Mouse (Mus musculus) activated CD4-positive, CD25-positive, alpha-beta regulatory T cell, adult 4 months (primary cell): Measurements from ENCODE around the gene Sh3yl1. TPM values are rescaled to one million over a fixed set of nuclear protein-coding genes. Genes with fewer than 3 reads are reported as not detected.

Source experiments
- ATAC-seq: one replicate; pipeline ENCODE4 v1.8.0; 2017
- polyA plus RNA-seq, 2 experiments: library from polyadenylated mRNA; unstranded; fragments of 100-300 nt; shearing (Covaris generic); gene quantifications; one replicate each; pipeline ENCODE4 v1.2.1; 2017

Gene Sh3yl1
- under 1 TPM; 0.37 to 0.88 TPM for polyA plus RNA-seq

DNA sequence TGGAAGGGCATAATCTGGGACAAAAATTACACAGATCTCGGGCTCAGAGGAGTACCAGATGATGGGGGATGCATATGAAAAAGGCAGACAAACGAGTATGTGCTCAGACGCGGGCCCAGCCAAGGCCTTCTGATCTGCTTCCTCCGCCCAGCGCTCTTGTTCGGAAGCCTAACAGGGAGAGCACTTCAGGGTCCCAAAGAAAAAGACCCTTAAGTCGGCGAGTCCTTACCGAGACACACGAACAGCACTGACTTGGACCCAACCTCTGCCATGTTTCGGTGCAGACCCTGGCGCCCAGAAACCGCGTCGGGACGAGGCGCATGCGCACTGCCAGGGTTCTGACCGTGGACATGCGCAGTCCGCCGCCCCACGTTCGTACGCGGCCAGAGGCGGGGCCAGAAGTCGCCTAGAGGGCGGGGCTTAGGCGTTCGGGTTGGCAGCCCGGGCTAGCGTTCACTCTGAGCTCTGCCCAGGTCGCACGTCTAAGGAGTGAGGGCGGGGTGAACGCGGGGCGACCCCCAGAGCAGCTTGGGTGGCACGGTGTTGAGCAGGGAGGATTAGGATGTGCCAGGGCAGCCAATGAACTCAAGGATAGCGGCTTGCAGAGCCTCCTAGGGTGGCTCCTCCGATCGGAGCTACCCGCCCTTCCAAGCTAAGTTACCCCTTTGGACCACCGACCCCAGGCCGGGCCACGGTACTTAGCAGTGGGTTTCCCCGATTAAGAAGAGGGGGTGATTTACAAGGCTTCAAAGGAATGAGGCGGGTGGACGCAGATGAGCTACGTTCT is at the start of gene Sh3yl1, which contains the start of gene Acp1:
Gene Sh3yl1, plus strand, starts transcription at position 408 of the 787 bp plus-strand sequence.
Gene Acp1, minus strand, starts transcription at position 329 of the 787 bp plus-strand sequence.
- peak; percentile 94 for ATAC-seq

DNA sequence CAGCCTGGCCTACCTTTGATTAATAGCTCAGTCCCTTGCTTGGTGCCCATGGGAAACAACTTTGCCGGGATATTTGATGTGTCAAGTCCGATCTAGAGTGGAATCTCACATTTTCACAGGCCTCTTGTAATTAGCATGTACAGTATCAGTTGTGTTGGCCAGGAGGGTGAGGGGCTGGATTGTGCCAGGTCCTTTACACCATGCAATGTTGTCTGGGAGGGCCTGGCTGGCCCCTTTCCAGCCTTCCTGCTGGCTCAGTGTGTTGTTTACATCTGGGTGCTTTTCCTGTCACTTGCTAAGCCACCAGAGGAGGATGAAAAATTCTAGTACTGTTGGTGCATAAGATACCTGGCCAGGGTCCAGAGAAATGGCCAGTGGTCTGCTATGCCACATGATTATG is 47.1 kb upstream of the Sh3yl1 start:
- no peak for ATAC-seq

DNA sequence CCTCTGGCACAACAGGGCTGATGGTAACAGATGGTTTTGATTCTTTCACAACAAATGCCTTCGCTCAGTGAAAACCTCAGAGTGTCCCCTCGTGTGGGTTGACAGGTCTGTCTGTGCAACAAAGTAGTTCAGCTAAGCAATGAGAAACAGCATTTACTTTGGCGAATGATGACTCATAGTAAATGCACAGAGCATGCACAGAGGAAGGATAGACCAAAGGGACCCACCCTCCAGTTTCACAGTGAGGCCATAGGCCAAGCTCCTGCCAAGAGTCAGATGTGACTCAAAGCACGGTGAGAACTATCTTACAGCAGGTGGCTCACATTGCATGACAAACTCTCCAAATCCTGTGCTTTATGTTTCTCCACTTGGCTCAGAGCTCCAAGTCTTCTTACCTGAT is 45.7 kb upstream of the Sh3yl1 start:
- no peak for ATAC-seq

DNA sequence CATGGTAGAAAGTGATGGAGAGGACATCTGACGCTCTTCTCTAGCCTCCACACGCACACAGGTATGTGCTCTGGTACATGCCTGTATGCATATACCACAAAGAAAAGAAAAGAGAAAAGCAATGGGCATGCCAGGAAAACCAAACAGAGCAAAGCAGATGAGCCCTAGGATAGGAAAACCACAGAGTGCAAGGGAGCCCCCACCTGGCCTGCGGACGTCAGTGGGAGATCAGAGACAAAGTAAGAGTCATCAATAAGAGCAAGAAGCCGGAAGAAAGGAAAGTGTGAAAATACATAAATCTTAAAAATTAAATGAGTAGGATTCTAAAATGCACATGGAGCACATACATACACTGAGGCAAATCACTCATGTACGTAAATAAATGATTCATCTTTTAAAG is 32.0 kb upstream of the Sh3yl1 start:
- no peak for ATAC-seq

DNA sequence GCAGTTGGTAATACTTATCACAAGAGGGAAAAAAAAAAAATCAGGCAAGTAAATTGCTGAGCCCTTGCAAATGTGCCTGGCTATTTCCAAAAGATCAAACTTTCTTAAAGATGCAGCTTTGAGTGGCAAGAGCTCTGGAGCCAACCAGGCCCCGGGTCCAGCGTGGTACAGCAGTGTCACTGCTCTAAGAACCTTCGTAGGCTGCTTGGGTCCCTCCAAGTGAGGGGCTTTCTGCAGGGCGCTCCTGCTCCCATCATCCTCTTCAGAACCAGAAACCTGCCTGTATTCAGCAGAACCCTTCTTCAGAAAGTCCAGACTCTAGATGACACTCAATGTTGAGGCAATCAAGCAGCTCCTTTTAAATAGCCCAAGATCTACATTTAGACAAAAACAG is 27.9 kb upstream of the Sh3yl1 start:
- ATAC-seq = no peak

DNA sequence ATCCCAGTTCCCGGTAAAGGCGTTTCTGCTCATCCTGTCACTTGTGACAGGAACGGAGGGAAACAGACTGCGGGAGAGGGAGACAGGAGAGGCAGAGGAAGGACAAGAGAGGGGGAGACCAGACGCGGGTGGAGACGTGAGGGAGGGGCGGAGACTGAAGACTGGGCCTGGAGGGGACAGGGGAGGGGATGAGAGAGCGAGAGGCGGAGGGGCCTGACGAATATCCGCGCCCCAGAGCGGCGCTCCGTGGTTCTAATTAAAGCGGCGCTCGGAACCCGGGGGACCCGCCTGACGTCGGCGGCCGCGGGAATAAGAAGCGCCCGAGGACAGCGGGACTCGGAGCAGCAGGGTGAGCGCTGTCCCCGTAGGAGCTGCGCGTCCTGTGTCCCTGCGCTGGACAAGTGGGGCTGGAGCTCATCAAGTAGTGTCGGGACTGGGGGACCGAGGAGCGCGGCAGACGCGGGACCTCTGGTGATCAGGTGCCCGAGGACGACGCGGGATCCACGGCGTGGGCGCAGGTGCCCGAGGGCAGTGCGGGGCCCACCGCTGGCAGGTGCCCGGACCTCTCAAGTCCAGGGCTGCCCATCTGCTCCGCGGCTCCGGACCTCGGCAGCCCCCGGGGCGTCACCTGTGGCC is 27.4 kb upstream of the Sh3yl1 start, which contains the start of gene Alkal2:
Gene Alkal2, plus strand, starts transcription at position 337 of the 636 bp plus-strand sequence.
- ATAC-seq = no peak

DNA sequence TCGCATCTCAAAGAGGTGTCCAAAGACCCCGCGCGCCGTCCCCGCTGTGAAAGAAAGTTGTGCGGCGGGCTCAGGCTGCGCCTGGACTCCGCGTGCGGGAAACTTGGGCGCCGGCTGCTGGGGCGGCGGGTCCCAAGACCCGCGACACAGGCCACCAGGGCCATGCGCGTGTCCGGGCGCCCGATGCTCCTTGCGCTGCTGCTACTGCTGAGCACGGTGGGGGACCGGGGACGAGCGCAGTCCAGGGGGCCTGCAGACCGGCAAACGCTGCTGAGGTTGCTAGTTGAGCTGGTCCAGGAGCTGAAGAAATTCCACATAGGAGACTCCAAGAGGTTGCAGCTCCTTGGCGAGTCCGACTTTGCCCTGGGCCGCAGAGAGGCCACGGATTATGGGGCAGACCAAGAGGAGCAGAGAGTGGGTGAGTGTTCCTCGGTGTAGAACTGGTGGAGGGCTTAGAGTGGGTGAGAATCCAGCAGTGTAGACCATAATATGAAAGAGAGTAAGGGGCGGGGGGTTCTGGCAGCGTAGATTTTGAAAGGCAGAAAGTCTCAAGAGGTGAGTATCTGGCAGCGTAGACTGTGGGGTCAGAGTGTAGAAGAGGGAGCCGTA is 26.7 kb upstream of the Sh3yl1 start:
- ATAC-seq = no peak

DNA sequence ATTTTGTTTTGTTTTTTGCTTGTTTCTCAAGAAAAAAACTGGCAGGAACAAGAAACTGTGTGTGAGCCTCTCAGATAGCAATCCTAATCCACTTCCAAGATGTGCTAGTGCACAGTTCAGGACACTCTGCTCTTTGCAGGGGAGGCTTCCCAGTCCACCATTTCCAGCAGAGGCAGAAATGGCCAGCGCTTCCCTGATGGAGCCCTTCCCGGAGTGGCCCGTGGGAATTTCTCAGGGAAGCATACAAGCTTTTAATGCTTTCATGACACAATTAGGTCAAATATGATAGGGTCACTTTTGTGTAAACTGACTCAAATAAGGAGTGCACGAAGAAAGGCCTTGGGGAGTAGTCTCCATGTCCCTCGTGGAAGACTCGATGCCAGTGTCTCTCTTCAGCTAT is 25.6 kb upstream of the Sh3yl1 start:
- no peak for ATAC-seq

DNA sequence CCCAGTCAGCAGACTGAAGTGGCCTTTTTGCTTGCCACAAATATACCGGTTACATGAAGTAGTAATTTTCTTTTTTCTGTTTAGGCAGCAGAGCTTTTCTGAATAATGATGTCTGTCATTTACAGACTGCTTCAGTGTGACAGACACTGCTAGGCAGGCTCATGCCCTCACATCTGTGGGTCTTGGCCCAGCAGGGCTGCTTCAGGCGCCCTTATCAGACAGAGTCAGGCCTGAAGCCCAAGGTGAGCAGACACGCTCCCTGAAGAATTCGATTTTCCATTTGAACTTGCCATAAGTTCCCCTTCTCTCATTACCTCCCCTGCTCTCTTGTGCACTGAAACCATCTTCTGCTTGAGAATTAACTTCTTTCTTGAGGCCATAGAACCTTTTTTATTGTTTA is 23.5 kb upstream of the Sh3yl1 start:
- no peak for ATAC-seq

DNA sequence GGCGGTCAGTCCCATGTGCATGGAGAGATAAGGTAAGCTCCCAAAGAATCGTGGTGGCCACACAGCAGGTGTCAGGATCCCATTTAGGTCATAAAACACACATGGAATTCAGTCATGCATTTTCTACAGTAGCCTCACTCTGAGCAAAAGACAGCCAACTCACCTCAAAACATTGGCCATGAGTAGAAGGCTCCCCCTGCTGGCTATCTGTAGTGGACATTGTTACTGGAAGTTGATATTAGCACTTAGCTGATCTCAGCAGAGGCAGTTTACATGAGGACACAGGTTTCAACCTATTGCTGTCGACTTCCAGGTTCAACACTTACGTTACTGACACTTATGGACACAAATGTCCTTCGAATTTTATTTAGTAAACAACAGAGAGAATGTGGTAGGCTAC is 21.4 kb upstream of the Sh3yl1 start:
- ATAC-seq = peak; percentile 54

DNA sequence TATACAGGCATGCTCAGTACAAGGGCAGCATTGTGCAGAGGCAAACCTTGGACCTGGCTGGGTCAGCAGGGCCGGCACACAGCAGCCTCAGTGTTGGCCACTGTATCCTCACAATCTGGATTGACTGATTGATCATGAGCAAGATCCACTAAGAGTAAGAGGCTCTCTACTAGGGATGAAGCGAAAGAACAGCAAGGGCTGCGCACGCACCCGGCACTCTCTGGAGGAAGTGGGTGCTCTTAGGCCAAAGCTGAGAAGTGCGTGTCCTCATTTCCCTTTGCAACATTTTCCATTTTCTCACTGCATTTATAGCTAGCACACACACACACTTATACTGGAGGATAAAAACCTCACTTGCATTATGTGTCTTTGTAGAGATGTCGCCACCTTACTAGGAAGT is 20.0 kb upstream of the Sh3yl1 start:
- ATAC-seq = no peak

DNA sequence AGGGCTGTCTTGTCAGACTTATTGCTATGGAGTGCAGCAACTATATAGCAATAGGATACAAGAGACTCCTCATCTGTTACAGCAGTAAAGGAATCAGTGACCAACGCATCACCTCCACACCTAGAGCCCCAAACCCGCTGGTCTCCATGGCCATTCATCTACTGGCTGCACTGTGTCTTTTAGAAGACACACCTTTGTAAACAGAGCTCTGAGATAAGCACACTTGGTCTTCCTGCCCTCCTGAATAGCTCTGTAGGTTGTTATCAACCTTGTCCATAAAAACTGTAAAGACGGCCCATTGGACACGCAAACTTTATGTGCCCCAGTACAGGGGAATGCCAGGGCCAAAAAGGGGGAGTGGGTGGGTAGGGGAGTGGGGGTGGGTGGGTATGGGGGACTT is 14.4 kb upstream of the Sh3yl1 start:
- ATAC-seq = no peak

DNA sequence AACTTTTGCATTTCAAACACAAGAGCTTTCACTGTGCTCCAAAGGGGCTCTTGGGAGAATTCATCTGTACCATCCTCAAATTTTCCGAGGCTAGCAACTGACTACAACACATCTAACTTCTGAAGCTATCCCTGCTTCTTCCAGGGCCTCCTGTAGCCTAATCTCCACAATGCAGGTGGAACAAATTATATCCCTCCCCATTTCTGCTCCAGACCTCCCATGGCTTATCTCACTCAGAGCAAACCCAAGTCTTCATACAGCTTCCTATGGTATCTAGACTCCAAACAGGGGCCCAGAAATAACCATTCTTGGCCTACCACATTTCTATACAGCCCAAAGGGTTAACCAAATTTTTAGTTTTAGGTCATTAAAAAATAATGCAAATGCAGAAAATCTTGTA is 2.8 kb upstream of the Sh3yl1 start:
- ATAC-seq = no peak

DNA sequence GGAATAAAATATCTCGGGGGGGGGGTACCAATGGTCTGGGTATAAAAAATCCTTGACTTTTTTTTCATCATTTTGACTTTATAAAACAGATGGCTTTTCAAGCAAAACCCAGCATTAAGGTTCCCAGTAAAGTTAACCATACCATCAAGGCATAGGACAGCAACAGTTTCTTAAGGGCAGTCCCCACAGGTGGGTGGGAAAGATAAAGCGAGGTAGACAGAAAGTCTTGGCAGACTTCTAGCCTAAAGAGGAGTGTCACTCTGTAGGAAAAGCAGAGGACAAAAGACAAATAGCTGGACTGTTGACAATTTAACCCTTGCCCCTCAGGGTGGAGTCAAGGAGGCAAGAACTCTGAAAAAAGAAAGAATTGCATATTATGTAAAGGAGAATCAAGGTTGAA is 1.6 kb upstream of the Sh3yl1 start:
- no peak for ATAC-seq

DNA sequence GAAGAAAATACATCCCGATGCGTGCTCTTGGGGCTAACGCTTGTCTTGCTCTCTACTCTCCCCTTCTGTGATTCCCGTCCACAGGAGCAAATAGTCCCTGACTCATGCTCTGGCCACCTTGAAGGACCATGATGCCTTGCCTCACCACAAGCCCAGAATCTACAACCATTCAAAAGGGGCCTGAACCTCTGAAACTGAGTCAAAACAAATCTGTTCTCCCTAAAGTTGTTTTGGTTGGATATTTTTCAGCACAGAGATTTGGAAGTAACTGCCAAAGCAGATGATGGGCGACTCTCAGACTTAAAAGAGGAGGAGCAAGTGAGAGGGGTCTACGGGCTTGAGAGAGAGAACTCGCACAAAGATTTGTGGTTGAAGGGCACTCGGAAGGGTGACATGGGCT is 608 bp upstream of the Sh3yl1 start:
- ATAC-seq = no peak

DNA sequence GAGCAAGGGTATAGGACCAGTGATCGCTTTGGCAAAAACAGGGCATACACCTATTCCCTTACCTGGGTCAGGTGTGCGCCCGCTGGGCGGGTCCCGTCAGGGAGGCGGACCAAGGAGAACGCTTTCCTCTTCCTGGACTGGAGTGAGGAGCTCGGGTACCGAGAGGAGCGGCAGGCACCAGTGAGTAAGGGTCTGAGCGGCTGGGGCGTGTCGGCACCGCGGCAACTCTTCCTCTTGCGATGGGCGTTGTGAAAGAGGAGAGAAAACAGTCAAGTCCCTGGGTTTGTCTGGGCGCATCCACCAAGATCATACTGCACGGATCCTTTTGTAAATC is 547 bp downstream of the Sh3yl1 start:
- peak; percentile 37 for ATAC-seq

DNA sequence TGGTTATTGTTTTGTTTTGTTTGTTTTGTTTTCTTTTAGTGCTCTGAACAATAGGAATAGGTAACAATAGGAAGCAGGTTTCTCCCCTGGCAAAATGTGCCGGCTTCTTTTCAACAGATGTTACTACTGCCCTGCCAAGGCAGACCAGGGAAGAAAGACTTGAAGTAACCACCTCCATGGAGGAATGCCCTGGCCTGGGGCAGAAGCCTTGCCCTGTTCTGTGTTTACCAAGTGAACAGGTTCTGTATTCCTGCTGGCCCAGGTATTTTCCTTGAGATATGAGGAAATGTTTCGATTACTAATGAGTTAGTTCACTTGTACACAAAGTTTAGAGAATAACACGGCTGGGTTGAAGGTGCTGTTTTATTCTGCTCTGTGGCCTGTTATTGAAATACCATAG is 1.4 kb downstream of the Sh3yl1 start:
- no peak for ATAC-seq

DNA sequence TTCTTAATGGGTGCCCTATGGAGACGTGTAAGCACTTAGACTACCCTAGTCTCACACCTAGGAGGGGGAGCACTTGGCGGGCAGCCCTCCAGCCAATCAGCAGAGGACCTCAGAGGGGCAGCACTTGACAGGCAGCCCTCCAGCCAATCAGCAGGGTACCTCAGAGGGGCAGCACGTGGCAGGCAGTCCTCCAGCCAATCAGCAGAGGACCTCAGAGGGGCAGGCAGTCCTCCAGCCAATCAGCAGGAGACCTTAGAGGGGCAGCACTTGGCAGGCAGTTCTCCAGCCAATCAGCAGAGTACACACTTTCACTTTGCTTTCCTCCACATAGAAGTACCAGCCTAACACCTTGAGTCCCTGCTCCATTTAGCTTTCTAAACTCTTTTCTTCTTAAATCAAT is 10.9 kb downstream of the Sh3yl1 start:
- ATAC-seq = no peak

DNA sequence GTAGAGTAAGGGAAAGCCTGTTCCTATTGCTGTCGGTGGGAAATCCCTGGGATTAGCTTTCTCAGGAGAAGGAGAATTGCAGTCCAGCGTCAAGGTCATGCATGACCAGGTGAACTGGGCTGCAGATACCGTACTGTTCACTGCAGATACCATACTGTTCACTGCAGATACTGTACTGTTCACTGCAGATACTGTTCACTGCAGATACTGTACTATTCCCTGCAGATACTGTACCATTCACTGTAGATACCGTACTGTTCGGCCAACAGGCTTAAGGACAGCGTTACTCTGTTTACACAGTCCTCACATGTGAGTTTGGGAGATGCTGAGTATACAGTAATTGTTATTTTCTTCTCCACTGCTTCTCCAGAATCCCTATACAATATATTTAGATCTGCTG is 16.7 kb downstream of the Sh3yl1 start:
- ATAC-seq = no peak

DNA sequence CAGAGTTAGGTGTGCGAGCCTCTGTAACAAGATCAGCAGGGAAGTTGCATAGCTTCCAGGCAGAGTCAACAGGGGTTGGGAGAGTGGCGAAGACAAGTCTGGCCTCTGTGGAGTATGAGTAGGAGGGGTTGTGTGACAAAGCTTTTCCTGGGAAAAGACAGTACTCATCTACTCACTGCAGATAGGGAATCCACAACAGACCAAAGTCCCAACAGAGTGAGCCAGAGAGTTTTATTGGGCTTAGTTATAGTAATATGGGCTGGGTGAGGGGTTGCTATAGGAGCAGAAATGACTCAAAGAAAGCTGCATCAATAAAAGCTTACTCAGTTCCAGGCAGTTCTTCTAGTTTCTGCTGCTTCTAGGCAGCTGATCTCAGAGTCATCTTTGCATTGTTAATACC is 21.8 kb downstream of the Sh3yl1 start:
- no peak for ATAC-seq

DNA sequence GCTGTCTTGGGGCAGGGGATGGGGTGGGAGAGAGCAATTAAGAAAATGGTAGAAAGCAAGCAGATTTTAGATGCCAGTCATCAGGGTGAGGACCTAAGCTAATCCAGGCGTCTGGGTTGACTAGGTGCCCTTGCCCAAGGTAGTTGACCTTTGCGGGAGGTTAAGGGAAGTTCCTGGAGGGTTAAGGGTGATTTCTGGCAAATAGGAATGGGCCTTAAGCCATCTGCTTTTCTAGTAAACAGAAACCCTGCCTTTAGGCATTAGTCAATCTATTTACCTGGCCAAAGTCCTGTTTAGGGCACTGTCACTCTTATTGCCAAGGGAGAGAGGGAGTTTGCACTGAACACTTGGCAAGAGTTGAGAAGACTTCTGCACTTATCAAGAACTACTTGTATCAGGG is 25.4 kb downstream of the Sh3yl1 start:
- no peak for ATAC-seq

DNA sequence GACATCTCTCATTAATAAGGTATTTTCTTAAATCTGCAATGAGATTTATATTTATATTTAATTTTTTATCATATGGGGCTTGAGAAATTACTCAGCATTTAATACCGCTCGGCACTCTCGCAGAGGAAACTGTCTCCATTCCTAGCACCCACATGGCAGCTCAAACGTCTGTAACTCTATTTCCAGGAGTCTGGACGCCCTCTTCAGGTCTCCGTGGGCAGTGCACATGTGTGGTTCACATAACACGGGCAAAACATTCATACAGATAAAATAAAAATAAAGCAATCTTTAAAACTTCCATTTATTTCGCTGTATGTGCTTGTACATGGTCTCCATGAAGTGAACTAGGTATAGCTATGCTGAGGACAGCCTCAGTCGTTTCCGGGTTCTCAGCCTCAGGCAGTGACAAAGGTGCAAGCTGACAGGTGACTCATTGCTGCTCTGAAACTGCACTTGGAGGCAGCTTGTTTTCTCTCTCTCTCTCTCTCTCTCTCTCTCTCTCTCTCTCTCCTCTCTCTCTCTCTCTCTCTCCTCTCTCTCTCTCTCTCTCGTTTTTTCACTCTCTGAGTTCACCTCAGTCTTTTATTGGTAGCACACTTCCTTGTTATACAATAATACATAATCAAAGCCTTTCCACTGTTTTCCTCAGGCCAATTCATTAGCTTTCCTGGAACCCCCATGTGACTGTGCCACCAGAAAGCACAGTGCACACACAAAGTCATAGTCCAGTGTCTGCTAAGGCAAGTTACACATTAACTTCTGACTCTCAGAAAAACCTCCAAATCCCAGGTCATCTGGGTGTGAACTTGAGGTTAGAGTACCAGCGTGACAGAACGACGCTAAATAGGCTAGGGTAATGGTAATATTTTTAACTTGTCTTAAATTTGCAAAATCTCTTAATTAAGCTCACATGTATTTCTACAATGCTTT is 31.9 kb downstream of the Sh3yl1 start:
- no peak for ATAC-seq

DNA sequence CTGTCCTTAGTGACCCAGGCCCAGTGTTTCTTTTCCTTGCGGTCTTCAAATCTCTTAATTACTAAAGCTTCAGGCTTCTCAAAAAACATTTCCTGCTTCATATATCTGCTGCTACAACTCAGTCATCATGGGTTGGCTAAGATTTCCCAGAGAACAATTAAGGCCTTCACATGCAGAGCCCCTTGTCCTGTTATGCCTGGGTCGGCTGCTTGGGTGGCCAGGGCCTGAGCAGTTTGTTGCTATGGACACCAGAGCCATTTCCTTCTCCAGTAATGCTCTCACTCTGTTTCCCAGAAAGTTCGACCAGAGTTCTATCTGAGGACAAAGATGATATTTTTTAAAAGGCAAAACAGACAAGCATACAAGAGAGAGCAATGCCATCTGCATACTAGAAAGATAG is 32.7 kb downstream of the Sh3yl1 start:
- ATAC-seq = no peak
